21 mouse cellular contexts compared by ENCODE assay signal in the genomic region with DNA sequence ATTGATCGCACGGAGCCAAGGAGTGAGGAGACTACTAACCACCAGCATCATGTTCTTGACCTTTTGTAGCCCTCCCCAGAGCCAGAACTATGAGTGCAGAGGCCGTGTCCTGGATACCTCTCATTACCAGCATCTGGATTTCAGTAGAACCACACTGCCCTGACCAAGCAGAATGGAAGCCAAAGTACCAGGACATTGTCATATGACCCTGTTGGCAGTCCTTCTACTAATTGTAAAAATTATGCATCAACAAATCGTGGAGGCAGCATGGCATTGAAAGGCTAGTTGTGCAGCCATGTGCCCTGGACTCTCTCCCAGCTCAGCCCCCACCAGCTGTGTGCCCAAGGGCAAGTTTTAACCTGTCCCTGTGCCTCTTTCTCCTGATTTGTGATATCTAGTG.
DNase-seq lines count a peak whose midpoint lies in the region; ATAC-seq and TF ChIP-seq lines count a peak whose summit lies in the region.
"Had no signal": no experiment of that assay in that cellular context is flagged by ENCODE, and none has a peak within 500 bp of the region (broad histone marks: within the 10 kb centered on the region; RNA-seq: fewer than 3 reads in every experiment).

No protein-coding gene starts in this region.

- no peaks in the 10 kb centered on the region for H3K27me3 ChIP-seq in kidney, adult 2 months (replicated peaks; ENCODE audit: control insufficient read depth, insufficient read depth, low read length)
- no peaks in the 10 kb centered on the region for H3K27me3 ChIP-seq in kidney, embryonic 16.5 days (ENCODE audit: insufficient read depth, low read length)
- H3K27me3 ChIP-seq: CH12.LX; forebrain, embryonic 13.5 days; heart, embryonic 13.5 days; hindbrain, embryonic 15.5 days; Patski had no signal

- no peak for ATAC-seq in kidney, embryonic 16.5 days (ENCODE audit: low FRiP score, low TSS enrichment)
- ATAC-seq in granulocyte monocyte progenitor cell, adult 5-6 weeks (replicated peaks; ENCODE audit: poor library complexity, severe bottlenecking): no peak
- ATAC-seq: activated CD4-positive, CD25-positive, alpha-beta regulatory T cell, adult 4 months; forebrain, embryonic 13.5 days; Patski had no signal

- 45% methylated on average over 4 of the region's 4 CpGs for WGBS in kidney, adult 2 months
- 81% methylated on average over 4 of the region's 4 CpGs for WGBS in kidney, embryonic 16.5 days

- H3K9me3 ChIP-seq in kidney, embryonic 16.5 days (ENCODE audit: low read length): no peaks in the 10 kb centered on the region
- H3K9me3 ChIP-seq: embryonic facial prominence, embryonic 10.5 days; forebrain, embryonic 13.5 days; hindbrain, embryonic 15.5 days had no signal

- H3K36me3 ChIP-seq in kidney, adult 2 months (ENCODE audit: control insufficient read depth, insufficient read depth, low read length): no peaks in the 10 kb centered on the region
- no peaks in the 10 kb centered on the region for H3K36me3 ChIP-seq in kidney, embryonic 16.5 days (ENCODE audit: insufficient read depth, low read length)
- H3K36me3 ChIP-seq: embryonic facial prominence, embryonic 10.5 days; heart, embryonic 13.5 days; hindbrain, embryonic 15.5 days had no signal

- H3K9ac ChIP-seq in kidney, embryonic 16.5 days (replicated peaks; ENCODE audit: low read length): no peak overlapping the region
- H3K9ac ChIP-seq: forebrain, embryonic 13.5 days; heart, embryonic 13.5 days; hindbrain, embryonic 15.5 days had no signal

- TF ChIP-seq POLR2A in kidney, adult 2 months (IDR thresholded peaks at IDR 0.05; ENCODE audit: low read depth, low read length): no peak

- H3K4me1 ChIP-seq in kidney, adult 2 months (ENCODE audit: control insufficient read depth, insufficient read depth, low read length): no peaks in the 10 kb centered on the region
- no peaks in the 10 kb centered on the region for H3K4me1 ChIP-seq in kidney, embryonic 16.5 days (ENCODE audit: insufficient read depth, low read length)
- H3K4me1 ChIP-seq: embryonic facial prominence, embryonic 10.5 days; forebrain, embryonic 13.5 days; heart, embryonic 13.5 days; hindbrain, embryonic 15.5 days had no signal

- peak; percentile 19 for DNase-seq in adrenal gland, adult 8-10 months
- no peak for DNase-seq in adrenal gland, postnatal 25 days
- DNase-seq in kidney, adult 2 months: peak; percentile 78
- peak; percentile 22 for DNase-seq in layer of hippocampus, adult 11-12 months (ENCODE audit: low spot score)
- no peak for DNase-seq in layer of hippocampus, postnatal 10 days (ENCODE audit: low spot score in 2 of 2)
- peak; percentile 53 for DNase-seq in brain, adult 2 months (ENCODE audit: low read depth, low spot score)
- DNase-seq: cerebellum, adult 2 months; cerebellum, postnatal 10 days; gastrocnemius, adult 2 months; gastrocnemius, postnatal 25 days; heart, adult 11 months; heart, postnatal 36 days had no signal

- H3K4me3 ChIP-seq in kidney, adult 2 months (ENCODE audit: insufficient read depth, low read depth, low read length): no peak overlapping the region
- H3K4me3 ChIP-seq in kidney, embryonic 16.5 days (ENCODE audit: low read length): no peak overlapping the region
- H3K4me3 ChIP-seq: embryonic facial prominence, embryonic 10.5 days; forebrain, embryonic 13.5 days; gastrocnemius, adult 2 months; heart, embryonic 13.5 days; hindbrain, embryonic 15.5 days had no signal

- no peak overlapping the region for H3K27ac ChIP-seq in kidney, adult 2 months (ENCODE audit: insufficient read depth, low read depth, low read length)
- H3K27ac ChIP-seq in kidney, embryonic 16.5 days (ENCODE audit: low read length): no peak overlapping the region
- H3K27ac ChIP-seq: embryonic facial prominence, embryonic 10.5 days; forebrain, embryonic 13.5 days; gastrocnemius, adult 2 months; heart, embryonic 13.5 days; hindbrain, embryonic 15.5 days had no signal

- H3K4me2 ChIP-seq in kidney, embryonic 16.5 days (replicated peaks; ENCODE audit: low read depth, low read length): no peak overlapping the region
- H3K4me2 ChIP-seq: forebrain, embryonic 13.5 days; heart, embryonic 13.5 days; hindbrain, embryonic 15.5 days had no signal

- TF ChIP-seq CTCF in kidney, adult 2 months (conservative IDR thresholded peaks at IDR 0.05; ENCODE audit: insufficient read depth, insufficient read length, low read depth, low read length): no peak

Comparison
In these comparisons a context has a peak if more than half of its experiments do, and no peak if none do; other contexts are left out.
1. DNase-seq: peak in adrenal gland, adult 8-10 months (single experiment), kidney, adult 2 months (single experiment), layer of hippocampus, adult 11-12 months (single experiment) and brain, adult 2 months (single experiment); none in adrenal gland, postnatal 25 days (single experiment) and layer of hippocampus, postnatal 10 days (0 of 2).